In the genomic region with DNA sequence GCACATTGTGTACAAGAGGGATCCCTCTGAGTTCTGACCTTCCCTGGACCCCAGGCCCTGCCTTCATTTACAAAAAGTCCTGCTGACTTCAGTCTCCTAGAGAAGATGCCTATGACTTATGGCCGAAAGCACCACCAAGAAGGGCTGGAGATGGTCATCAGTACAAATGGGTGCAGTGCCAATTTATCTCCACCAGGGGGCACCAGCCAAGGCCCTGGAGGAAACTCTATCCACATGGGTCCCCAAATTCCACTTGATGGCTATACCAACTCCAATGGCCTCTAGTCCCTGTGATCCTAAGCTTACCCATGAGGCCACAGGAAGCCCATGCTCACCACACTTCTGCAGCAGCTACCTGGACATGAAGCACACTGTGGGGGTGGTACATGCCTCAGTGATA, we compare ENCODE assay signal across 9 mouse cellular contexts.
DNase-seq lines count a peak whose midpoint lies in the region; ATAC-seq and TF ChIP-seq lines count a peak whose summit lies in the region.
"Had no signal": no experiment of that assay in that cellular context is flagged by ENCODE, and none has a peak within 500 bp of the region (broad histone marks: within the 10 kb centered on the region; RNA-seq: fewer than 3 reads in every experiment).

No protein-coding gene starts in this region.

- peak; percentile 69 for DNase-seq in kidney, adult 18-20 months
- DNase-seq in adrenal gland, postnatal 25 days, result peak; percentile 60
- DNase-seq in induced T-regulatory cell, adult 2 months (ENCODE audit: low read depth), result peak; percentile 32

- no peaks in the 10 kb centered on the region for H3K9me3 ChIP-seq in kidney, embryonic 16.5 days (ENCODE audit: low read length)
- H3K9me3 ChIP-seq in E14TG2a.4 (ENCODE audit: low read length), result no peaks in the 10 kb centered on the region
- H3K9me3 ChIP-seq in hindbrain, embryonic 12.5 days (replicated peaks), result no peaks in the 10 kb centered on the region
- H3K9me3 ChIP-seq: embryonic facial prominence, embryonic 15.5 days had no signal

- ATAC-seq in kidney, embryonic 16.5 days (ENCODE audit: low FRiP score, low TSS enrichment), result no peak
- peak; percentile 55 for ATAC-seq in megakaryocyte progenitor cell, adult 5-6 weeks (replicated peaks; ENCODE audit: poor library complexity)
- ATAC-seq in hindbrain, embryonic 12.5 days (ENCODE audit: low FRiP score), result no peak
- ATAC-seq in activated CD4-positive, CD25-positive, alpha-beta regulatory T cell, adult 4 months, result no peak

- no peak overlapping the region for H3K4me2 ChIP-seq in kidney, embryonic 16.5 days (replicated peaks; ENCODE audit: low read depth, low read length)
- no peak overlapping the region for H3K4me2 ChIP-seq in hindbrain, embryonic 12.5 days (replicated peaks)
- H3K4me2 ChIP-seq: embryonic facial prominence, embryonic 15.5 days had no signal

- peaks cover 32% of the 10 kb centered on the region for H3K4me1 ChIP-seq in kidney, embryonic 16.5 days (ENCODE audit: insufficient read depth, low read length)
- peaks cover 26% of the 10 kb centered on the region for H3K4me1 ChIP-seq in E14TG2a.4 (replicated peaks; ENCODE audit: low read depth, low read length)
- H3K4me1 ChIP-seq in hindbrain, embryonic 12.5 days, result peaks cover 34% of the 10 kb centered on the region

- no peak overlapping the region for H3K27ac ChIP-seq in kidney, embryonic 16.5 days (ENCODE audit: low read length)
- H3K27ac ChIP-seq in hindbrain, embryonic 12.5 days, result no peak overlapping the region
- H3K27ac ChIP-seq: embryonic facial prominence, embryonic 15.5 days had no signal

- H3K9ac ChIP-seq in kidney, embryonic 16.5 days (replicated peaks; ENCODE audit: low read length), result no peak overlapping the region
- H3K9ac ChIP-seq in hindbrain, embryonic 12.5 days, result no peak overlapping the region
- H3K9ac ChIP-seq: embryonic facial prominence, embryonic 15.5 days had no signal

- no peak overlapping the region for H3K4me3 ChIP-seq in kidney, embryonic 16.5 days (ENCODE audit: low read length)
- H3K4me3 ChIP-seq in E14TG2a.4 (replicated peaks; ENCODE audit: low read length), result no peak overlapping the region
- H3K4me3 ChIP-seq in hindbrain, embryonic 12.5 days, result no peak overlapping the region
- H3K4me3 ChIP-seq: embryonic facial prominence, embryonic 15.5 days had no signal

- H3K36me3 ChIP-seq in kidney, embryonic 16.5 days (ENCODE audit: insufficient read depth, low read length), result no peaks in the 10 kb centered on the region
- 0 out of 2 replicates have a peak, but pooled peaks cover 5% of the 10 kb centered on the region for H3K36me3 ChIP-seq in E14TG2a.4 (ENCODE audit: insufficient read depth, low read length)
- no peaks in the 10 kb centered on the region for H3K36me3 ChIP-seq in hindbrain, embryonic 12.5 days

- no peaks in the 10 kb centered on the region for H3K27me3 ChIP-seq in kidney, embryonic 16.5 days (ENCODE audit: insufficient read depth, low read length)
- H3K27me3 ChIP-seq in E14TG2a.4 (ENCODE audit: insufficient read depth, low read length), result no peaks in the 10 kb centered on the region
- H3K27me3 ChIP-seq in hindbrain, embryonic 12.5 days, result no peaks in the 10 kb centered on the region
- H3K27me3 ChIP-seq: embryonic facial prominence, embryonic 15.5 days had no signal

- TF ChIP-seq CTCF in E14TG2a.4 (conservative IDR thresholded peaks at IDR 0.05; ENCODE audit: low read length), result peak; percentile 90

- WGBS in kidney, embryonic 16.5 days, result 96% methylated on average over 1 of the region's 1 CpGs
- whole genome bisulfite sequencing in hindbrain, embryonic 12.5 days, result 100% methylated on average over 1 of the region's 1 CpGs
